Mouse (Mus musculus) small intestine, adult 2 months (tissue): Measurements from ENCODE around the gene Ttc25.

Experiments
- CTCF ChIP-seq: fragments of 200-500 bp; IDR thresholded peaks from 2 replicates; pipeline ENCODE4 v1.5.1; 2012; ENCODE audit warnings: low read depth, mild to moderate bottlenecking, control low read depth, inconsistent platforms, low read length, moderate library complexity, mixed read lengths; ENCODE audit not compliant: insufficient replicate concordance, insufficient read length; ENCODE audit errors: extremely low read depth
- POLR2A ChIP-seq: fragments of 200-500 bp; IDR thresholded peaks from 2 replicates; pipeline ENCODE4 v1.6.1; 2012; ENCODE audit warnings: low read depth, mild to moderate bottlenecking, control low read depth, inconsistent platforms, low read length, moderate library complexity

- TF ChIP-seq POLR2A (no peak), CTCF (no peak)
These were observed 52.7 kb downstream of the Ttc25 start for GRCm38 (mm10) chr11:100598074-100598473.
